Mouse (Mus musculus): Measurements from ENCODE around the gene Dusp18.

GRCm38 (mm10) chr11:3850746-3851277 is 44.2 kb upstream of the Dusp18 start:
- TF ChIP-seq CTCF (IDR thresholded peaks at IDR 0.05 in 2 of 3, conservative IDR thresholded peaks at IDR 0.05 in 1 of 3; ENCODE audit: control insufficient read depth in 1 of 3, insufficient read depth in 1 of 3, low read depth in 2 of 3, low read length in 3 of 3, poor library complexity in 1 of 3, severe bottlenecking in 1 of 3) (no peak), RAD21 (IDR thresholded peaks at IDR 0.05; ENCODE audit: low read depth, low read length) (no peak), POLR2A (IDR thresholded peaks at IDR 0.05; ENCODE audit: control insufficient read depth in 1 of 2, insufficient read depth in 1 of 2, low read depth in 1 of 2, low read length in 2 of 2, poor library complexity in 1 of 2) (no peak), MXI1 (IDR thresholded peaks at IDR 0.05; ENCODE audit: low read depth, low read length) (no peak)

Data from MEL (cell line).